Mouse (Mus musculus) E14TG2a.4 (cell line): ENCODE results near the gene Gltp.

Source experiments
- CTCF ChIP-seq: conservative IDR thresholded peaks from 2 replicates; pipeline ENCODE4 v1.5.1; 2014; ENCODE audit warnings: low read length
- NANOG ChIP-seq: IDR thresholded peaks from 2 replicates; pipeline ENCODE4 v1.6.1; 2014; ENCODE audit warnings: borderline replicate concordance, low read length, mixed read lengths
- POU5F1 ChIP-seq: IDR thresholded peaks from 2 replicates; pipeline ENCODE4 v1.6.1; 2014; ENCODE audit warnings: low read length, borderline replicate concordance

DNA sequence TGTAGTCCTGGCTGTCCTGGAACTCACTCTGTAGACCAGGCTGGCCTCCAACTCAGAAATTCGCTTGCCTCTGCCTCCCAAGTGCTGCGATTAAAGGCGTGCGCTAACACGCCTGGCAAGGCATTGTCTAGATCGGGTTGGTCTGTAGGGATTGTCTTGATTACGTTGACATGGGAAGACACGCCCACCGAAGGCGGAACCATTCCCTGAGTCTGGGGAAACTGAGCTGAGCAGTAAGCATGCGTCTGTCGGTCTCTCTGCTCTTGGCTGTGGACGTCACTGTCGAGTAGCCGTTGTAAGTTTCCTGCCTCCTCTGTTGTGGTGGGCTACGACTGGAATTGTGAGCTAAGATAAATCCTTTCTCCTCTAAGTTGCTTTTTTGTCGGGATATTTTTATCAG, 6.2 kb upstream of the Gltp start:
- TF ChIP-seq CTCF (no peak), POU5F1 (no peak), NANOG (no peak)
